Mouse (Mus musculus) MEL (cell line): ENCODE results near the gene Plekhg3. TPM values are rescaled to one million over a fixed set of nuclear protein-coding genes. Genes with fewer than 3 reads are reported as not detected.

Source experiments
- DNase-seq: peaks from one replicate; pipeline ENCODE4 v3.0.0; 2011; ENCODE audit warnings: low read depth, low spot score
- H3K27ac ChIP-seq: 2 replicates; pipeline ENCODE4 v1.5.1; 2012; ENCODE audit warnings: low read depth, mild to moderate bottlenecking, control low read depth, low read length, moderate library complexity; ENCODE audit not compliant: control insufficient read depth
- H3K27me3 ChIP-seq, 2 experiments: fragments of 150-350 bp in 1 of 2; sonication (generic) in 1 of 2; 2 replicates each; pipeline ENCODE4 v1.6.1; 2012; ENCODE audit warnings: low read length in 2 of 2, mild to moderate bottlenecking in 2 of 2, improper control_type of control experiment in 1 of 2, moderate library complexity in 1 of 2; ENCODE audit not compliant: insufficient read depth in 2 of 2, control insufficient read depth in 1 of 2
- H3K36me3 ChIP-seq, 2 experiments: 2 replicates each; pipeline ENCODE4 v1.6.1; 2012 to 2014; ENCODE audit warnings: low read length in 2 of 2, improper control_type of control experiment in 1 of 2, inconsistent platforms in 1 of 2, mild to moderate bottlenecking in 1 of 2; ENCODE audit not compliant: insufficient read depth in 2 of 2, control insufficient read depth in 1 of 2
- H3K4me1 ChIP-seq, 2 experiments: fragments of 150-350 bp in 1 of 2; sonication (generic) in 1 of 2; 2 replicates each; pipeline ENCODE4 v1.6.1; 2012; ENCODE audit warnings: low read length in 2 of 2, improper control_type of control experiment in 1 of 2, mild to moderate bottlenecking in 1 of 2; ENCODE audit not compliant: insufficient read depth in 2 of 2, control insufficient read depth in 1 of 2
- H3K4me3 ChIP-seq, 2 experiments: fragments of 150-350 bp in 1 of 2; sonication (generic) in 1 of 2; 2 replicates each; pipeline ENCODE4 v1.5.1; 2012; ENCODE audit warnings: low read depth in 2 of 2, low read length in 2 of 2, mild to moderate bottlenecking in 2 of 2, moderate library complexity in 2 of 2, control low read depth in 1 of 2, improper control_type of control experiment in 1 of 2; ENCODE audit not compliant: control insufficient read depth in 1 of 2, insufficient read depth in 1 of 2
- H3K79me2 ChIP-seq: 2 replicates; pipeline ENCODE4 v1.6.1; 2012; ENCODE audit warnings: mild to moderate bottlenecking, low read length, moderate library complexity; ENCODE audit not compliant: control insufficient read depth, poor library complexity, insufficient read depth
- H3K9ac ChIP-seq: 2 replicates; pipeline ENCODE4 v1.6.1; 2012; ENCODE audit warnings: low read depth, mild to moderate bottlenecking, control low read depth, low read length, moderate library complexity; ENCODE audit not compliant: control insufficient read depth, poor library complexity, severe bottlenecking
- H3K9me3 ChIP-seq: fragments of 150-350 bp; sonication (generic); replicated peaks from 2 replicates; pipeline ENCODE4 v1.6.1; 2012; ENCODE audit warnings: mild to moderate bottlenecking, low read length, improper control_type of control experiment, moderate library complexity; ENCODE audit not compliant: insufficient read depth
- CHD1 ChIP-seq: IDR thresholded peaks from 2 replicates; pipeline ENCODE4 v1.6.1; 2012; ENCODE audit warnings: low read depth, mild to moderate bottlenecking, inconsistent platforms, low read length, improper control_type of control experiment
- CTCF ChIP-seq, 3 experiments: IDR thresholded peaks in 2 of 3; conservative IDR thresholded peaks in 1 of 3; 2 replicates each; pipeline ENCODE4 v1.5.1; 2011 to 2012; ENCODE audit warnings: low read length in 3 of 3, low read depth in 2 of 3, mild to moderate bottlenecking in 2 of 3, improper control_type of control experiment in 1 of 3, inconsistent platforms in 1 of 3, mixed read lengths in 1 of 3, moderate library complexity in 1 of 3; ENCODE audit not compliant: control insufficient read depth in 1 of 3, insufficient read depth in 1 of 3, poor library complexity in 1 of 3, severe bottlenecking in 1 of 3
- ETS1 ChIP-seq: IDR thresholded peaks from 2 replicates; pipeline ENCODE4 v1.6.1; 2012; ENCODE audit warnings: low read depth, mild to moderate bottlenecking, inconsistent platforms, low read length, improper control_type of control experiment, moderate library complexity
- GABPA ChIP-seq: IDR thresholded peaks from 2 replicates; pipeline ENCODE4 v1.6.1; 2012; ENCODE audit warnings: low read depth, mild to moderate bottlenecking, inconsistent platforms, low read length, improper control_type of control experiment, moderate library complexity
- GATA1 ChIP-seq: IDR thresholded peaks from 2 replicates; pipeline ENCODE4 v1.6.1; 2011; ENCODE audit warnings: low read depth, low read length, improper control_type of control experiment
- JUND ChIP-seq: IDR thresholded peaks from 2 replicates; pipeline ENCODE4 v1.6.1; 2011; ENCODE audit warnings: low read depth, mild to moderate bottlenecking, improper control_type of control experiment, low read length
- KAT2A ChIP-seq: conservative IDR thresholded peaks from 2 replicates; pipeline ENCODE4 v1.6.1; 2012; ENCODE audit warnings: low read depth, low read length, improper control_type of control experiment, inconsistent platforms
- MAFK ChIP-seq: IDR thresholded peaks from 2 replicates; pipeline ENCODE4 v1.6.1; 2011; ENCODE audit warnings: low read depth, mild to moderate bottlenecking, low read length, improper control_type of control experiment, borderline replicate concordance
- MXI1 ChIP-seq: IDR thresholded peaks from 2 replicates; pipeline ENCODE4 v1.6.1; 2011; ENCODE audit warnings: mild to moderate bottlenecking, low read depth, low read length, improper control_type of control experiment
- MYB ChIP-seq: IDR thresholded peaks from 2 replicates; pipeline ENCODE4 v1.6.1; 2011; ENCODE audit warnings: mild to moderate bottlenecking, low read depth, low read length, improper control_type of control experiment
- NELFE ChIP-seq: IDR thresholded peaks from 2 replicates; pipeline ENCODE4 v1.6.1; 2011; ENCODE audit warnings: low read depth, low read length, improper control_type of control experiment
- NRF1 ChIP-seq: IDR thresholded peaks from 2 replicates; pipeline ENCODE4 v1.6.1; 2014; ENCODE audit warnings: low read depth, mild to moderate bottlenecking, inconsistent platforms, low read length, improper control_type of control experiment, moderate library complexity; ENCODE audit not compliant: poor library complexity, insufficient read depth, severe bottlenecking
- POLR2AphosphoS5 ChIP-seq: IDR thresholded peaks from 2 replicates; pipeline ENCODE4 v1.6.1; 2012; ENCODE audit warnings: low read depth, borderline replicate concordance, mild to moderate bottlenecking, inconsistent platforms, low read length, moderate library complexity, mixed read lengths
- RAD21 ChIP-seq: IDR thresholded peaks from 2 replicates; pipeline ENCODE4 v1.6.1; 2011; ENCODE audit warnings: mild to moderate bottlenecking, low read depth, low read length, improper control_type of control experiment
- RCOR1 ChIP-seq: IDR thresholded peaks from 2 replicates; pipeline ENCODE4 v1.6.1; 2012; ENCODE audit warnings: low read depth, mild to moderate bottlenecking, inconsistent platforms, low read length, improper control_type of control experiment
- SMC3 ChIP-seq: IDR thresholded peaks from 2 replicates; pipeline ENCODE4 v1.6.1; 2011; ENCODE audit warnings: low read depth, low read length, improper control_type of control experiment
- TAL1 ChIP-seq: IDR thresholded peaks from 2 replicates; pipeline ENCODE4 v1.6.1; 2012; ENCODE audit warnings: mild to moderate bottlenecking, inconsistent platforms, low read length, moderate library complexity, mixed read lengths
- TCF12 ChIP-seq: IDR thresholded peaks from 2 replicates; pipeline ENCODE4 v1.6.1; 2014; ENCODE audit warnings: low read depth, mild to moderate bottlenecking, inconsistent platforms, low read length, improper control_type of control experiment, moderate library complexity
- ZNF384 ChIP-seq: IDR thresholded peaks from 2 replicates; pipeline ENCODE4 v1.6.1; 2012; ENCODE audit warnings: low read depth, mild to moderate bottlenecking, inconsistent platforms, low read length, improper control_type of control experiment
- polyA plus RNA-seq, 2 experiments: library from polyadenylated mRNA; stranded (reverse) in 1 of 2; unstranded in 1 of 2; fragments of >175 nt in 1 of 2; fragments of >200 nt in 1 of 2; gene quantifications; 2 replicates each; pipeline versions ENCODE4 v1.2.1 to v1.2.4; 2012; ENCODE audit warnings: low replicate concordance in 2 of 2, low read depth in 1 of 2; ENCODE audit not compliant: insufficient read length in 2 of 2, insufficient read depth in 1 of 2, missing spikeins in 1 of 2
- total RNA-seq: library from RNA; depleted of rRNA; stranded (reverse); fragments of 300-350 nt; gene quantifications from 2 replicates; pipeline ENCODE4 v1.2.3, GENCODE M21; 2012

The Plekhg3 gene
- total and polyA plus RNA-seq, 3 experiments, result 0.92 to 7.0 TPM; not detected in 1

GRCm38 (mm10) chr12:76547409-76548081, 16.9 kb downstream of the Plekhg3 start:
- no peaks in the 10 kb centered on the region for H3K27me3 ChIP-seq

DNA sequence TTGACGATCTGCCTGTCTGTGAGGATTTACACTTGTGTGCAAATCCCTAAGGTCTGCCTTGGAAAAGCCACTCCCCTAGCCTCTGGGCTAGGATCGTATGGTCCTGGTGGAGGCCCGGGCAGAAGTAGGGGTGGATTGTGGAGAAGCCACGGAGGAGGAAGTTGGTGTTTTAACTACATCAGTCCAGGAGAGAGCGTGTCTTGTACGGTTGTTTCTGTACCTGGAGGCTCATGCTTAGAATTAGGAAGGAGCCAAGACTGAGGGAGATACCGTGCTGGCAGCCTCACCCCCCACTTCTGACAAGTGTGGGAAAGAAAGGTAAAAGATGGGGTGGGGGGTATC, 17.4 kb downstream of the Plekhg3 start:
- no peak overlapping the region for H3K9ac ChIP-seq
- H3K27ac ChIP-seq, result no peak overlapping the region

More at GRCm38 (mm10) chr12:76547409-76548081, 16.9 kb downstream of the Plekhg3 start:
- Histone ChIP-seq H3K4me3 (no peak overlapping the region), H3K27ac (no peak overlapping the region), H3K4me1 (peaks cover under 1 to 2% of the 10 kb centered on the region in 2 experiments; a peak in 3 of 4 replicates), H3K9me3 (no peaks in the 10 kb centered on the region), H3K79me2 (no peaks in the 10 kb centered on the region), H3K9ac (no peak overlapping the region), H3K36me3 (peaks cover 0 to under 1% of the 10 kb centered on the region in 2 experiments; a peak in 1 of 4 replicates)
- DNase-seq, result no peak
- no peak for TF ChIP-seq ETS1
- TF ChIP-seq CTCF (IDR thresholded peaks at IDR 0.05 in 2 of 3, conservative IDR thresholded peaks at IDR 0.05 in 1 of 3; ENCODE audit: control insufficient read depth in 1 of 3, insufficient read depth in 1 of 3, low read depth in 2 of 3, low read length in 3 of 3, poor library complexity in 1 of 3, severe bottlenecking in 1 of 3), result no peak
- no peak for TF ChIP-seq GABPA
- TF ChIP-seq TAL1, result no peak
- no peak for TF ChIP-seq NELFE
- no peak for TF ChIP-seq MXI1
- no peak for TF ChIP-seq CHD1
- no peak for TF ChIP-seq TCF12
- TF ChIP-seq MAFK, result no peak

GRCm38 (mm10) chr12:76549203-76549602, 18.5 kb downstream of the Plekhg3 start:
- Histone ChIP-seq H3K36me3 (peaks cover 0 to 12% of the 10 kb centered on the region in 2 experiments; a peak in 2 of 4 replicates), H3K9ac (no peak overlapping the region), H3K4me1 (peaks cover 7 to 17% of the 10 kb centered on the region in 2 experiments)
- TF ChIP-seq JUND (no peak), RAD21 (no peak), ZNF384 (no peak), POLR2AphosphoS5 (no peak), KAT2A (no peak), RCOR1 (no peak), SMC3 (no peak)
- TF ChIP-seq, all 39 proteins: peak for 0
- no peaks in the 10 kb centered on the region for H3K9me3 ChIP-seq
- DNase-seq, result no peak
- H3K27me3 ChIP-seq, result no peaks in the 10 kb centered on the region
- H3K4me3 ChIP-seq, result no peak overlapping the region
- no peak overlapping the region for H3K27ac ChIP-seq
- H3K79me2 ChIP-seq, result no peaks in the 10 kb centered on the region

More for the DNA sequence above, 17.4 kb downstream of the Plekhg3 start:
- H3K4me1 ChIP-seq, result peaks cover 5 to 7% of the 10 kb centered on the region in 2 experiments; a peak in 3 of 4 replicates
- H3K27me3 ChIP-seq, result no peaks in the 10 kb centered on the region
- H3K36me3 ChIP-seq, result peaks cover 0 to 5% of the 10 kb centered on the region in 2 experiments; a peak in 2 of 4 replicates
- H3K4me3 ChIP-seq, result no peak overlapping the region
- no peak for DNase-seq
- H3K79me2 ChIP-seq, result no peaks in the 10 kb centered on the region
- TF ChIP-seq NRF1, result no peak
- TF ChIP-seq GATA1, result no peak
- TF ChIP-seq MYB, result no peak
- H3K9me3 ChIP-seq, result no peaks in the 10 kb centered on the region
